Mouse (Mus musculus) cerebellum, postnatal 10 days (tissue): ENCODE results near the gene Clip3.

ENCODE experiments used
- DNase-seq, 2 experiments: peaks; one replicate each; pipeline ENCODE4 v3.0.0; 2021; ENCODE audit warnings: mixed read lengths in 2 of 2

The Clip3 gene

GRCm38 (mm10) chr7:30295103-30295502, 3.6 kb downstream of the Clip3 start:
- DNase-seq: peak; percentile 93 to 95

DNA sequence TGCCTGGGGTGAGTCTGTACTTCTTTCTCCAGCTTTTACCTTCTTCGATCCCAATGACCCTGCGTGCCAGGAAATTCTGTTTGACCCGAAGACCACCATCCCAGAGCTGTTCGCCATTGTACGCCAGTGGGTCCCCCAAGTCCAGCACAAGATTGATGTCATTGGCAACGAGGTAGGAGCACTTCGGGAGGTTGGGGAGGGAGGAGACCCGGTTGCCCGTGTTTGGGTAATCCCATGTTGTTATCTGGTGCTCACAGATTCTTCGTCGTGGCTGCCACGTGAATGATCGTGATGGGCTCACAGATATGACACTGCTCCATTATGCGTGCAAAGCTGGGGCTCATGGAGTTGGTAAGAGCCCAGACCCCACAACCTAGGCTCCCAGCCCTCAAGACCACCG, 5.3 kb downstream of the Clip3 start:
- peak in 1 of 2 experiments; percentile 14 for DNase-seq

- peak in 1 of 2 experiments; percentile 38 for DNase-seq
Observed at GRCm38 (mm10) chr7:30297266-30297665, 5.7 kb downstream of the Clip3 start.

DNA sequence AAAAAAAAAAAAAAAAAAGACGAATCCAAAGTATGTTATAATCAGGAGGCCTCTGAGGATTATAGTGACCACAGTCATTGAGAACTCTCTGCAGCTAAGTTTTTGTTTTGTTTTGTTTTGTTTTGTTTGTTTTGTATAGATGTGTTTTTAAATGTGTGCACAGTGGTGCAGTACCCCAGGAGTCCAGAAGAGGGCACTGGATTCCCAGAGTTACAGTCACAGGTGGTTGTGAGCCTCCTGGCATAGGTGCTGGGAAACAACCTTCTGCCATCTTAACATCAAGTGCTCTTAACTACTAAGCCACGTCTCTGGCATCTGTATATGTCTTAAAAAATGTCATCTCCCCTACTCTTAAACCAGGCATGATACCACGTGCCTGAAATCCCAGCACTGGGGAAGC, 9.4 kb downstream of the Clip3 start:
- DNase-seq: peak; percentile 68 to 81

- DNase-seq: peak in 1 of 2 experiments; percentile 38
Observed at GRCm38 (mm10) chr7:30306083-30306779, 14.7 kb downstream of the Clip3 start.

DNA sequence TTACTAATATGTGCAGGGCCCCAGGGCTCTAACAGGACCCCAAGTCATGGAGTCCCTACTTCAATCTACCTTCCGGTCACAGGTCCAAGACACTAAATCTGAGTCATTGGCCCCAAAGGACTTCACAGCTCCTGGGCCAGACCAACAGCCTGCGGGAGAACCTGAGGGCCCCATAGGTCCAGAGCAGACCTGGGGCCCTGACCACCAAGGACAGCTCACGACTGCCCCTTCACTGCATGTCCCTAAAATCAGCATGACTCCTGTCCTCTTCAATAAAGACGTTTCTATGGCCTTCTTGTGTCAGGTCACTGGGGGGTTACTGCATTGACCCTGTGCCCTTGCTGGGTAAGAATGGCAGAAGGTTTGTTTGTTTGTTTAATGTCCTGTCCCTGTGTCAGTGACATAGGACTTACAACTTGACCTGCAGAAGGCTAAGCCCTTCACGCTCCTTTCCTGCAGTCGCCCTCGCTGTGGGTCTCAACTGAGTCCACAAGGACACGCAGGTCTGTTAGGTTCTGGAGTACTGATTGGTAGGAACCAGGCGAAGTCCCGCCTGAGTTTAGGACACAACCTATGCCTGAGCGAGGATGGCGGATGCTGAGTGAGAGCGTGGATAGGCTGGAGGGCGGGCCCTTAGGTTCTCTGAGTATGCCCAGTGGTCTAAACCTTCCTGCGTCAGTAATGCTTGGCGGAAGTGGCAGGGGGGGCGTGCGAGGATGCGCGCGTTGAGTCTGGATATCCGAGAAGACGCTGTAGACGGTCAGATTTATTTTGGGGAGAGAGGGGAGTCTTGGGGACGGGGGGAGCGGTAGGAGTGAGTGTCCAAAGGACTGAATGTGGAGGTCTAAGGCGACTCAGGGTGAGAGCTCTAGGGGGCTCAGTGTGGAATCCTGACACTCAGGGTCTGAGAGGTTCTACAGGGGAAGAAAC, 16.8 kb downstream of the Clip3 start, which contains the start of gene Alkbh6:
Gene Alkbh6, plus strand, starts transcription at position 642 of the 930 bp plus-strand sequence.
- DNase-seq: peak; percentile 94 to 96

DNA sequence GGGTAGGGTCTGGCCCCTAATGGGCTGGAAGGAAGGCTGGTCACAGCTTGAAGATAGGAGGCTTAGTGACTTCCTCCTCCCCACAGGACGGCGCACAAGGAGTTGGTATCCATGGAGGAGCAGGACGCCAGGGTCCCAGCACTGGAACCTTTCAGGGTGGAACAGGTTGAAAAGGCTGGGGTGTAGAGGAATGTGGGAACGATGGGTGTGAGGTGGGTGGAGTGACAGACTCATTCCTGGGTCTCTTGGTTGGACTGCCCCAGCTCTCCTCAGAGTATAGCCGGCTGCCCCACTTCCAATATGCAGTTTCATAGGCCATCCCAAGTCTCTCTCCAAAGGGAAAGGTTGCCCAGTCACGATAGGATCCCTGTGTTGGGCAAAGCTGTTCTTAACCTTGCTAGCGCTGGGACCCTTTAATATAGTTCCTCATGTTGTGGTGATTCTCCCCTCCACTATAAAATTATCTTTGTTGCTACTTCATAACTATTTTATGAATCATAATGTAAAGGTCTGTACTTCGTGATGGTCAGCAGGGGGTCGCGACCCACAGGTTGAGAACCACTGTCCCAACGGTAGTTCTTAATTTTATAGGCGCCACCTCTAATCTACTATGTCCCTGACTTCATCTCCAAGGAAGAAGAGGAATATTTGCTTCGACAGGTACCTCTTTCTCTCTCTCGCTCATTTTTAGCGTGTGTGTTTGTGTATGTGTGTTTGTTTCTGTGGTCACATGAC, 18.0 kb downstream of the Clip3 start:
- no peak for DNase-seq

- no peak for DNase-seq
Observed at GRCm38 (mm10) chr7:30310136-30310535, 18.6 kb downstream of the Clip3 start.

- peak in 1 of 2 experiments; percentile 41 for DNase-seq
Observed at GRCm38 (mm10) chr7:30313666-30314320, 22.3 kb downstream of the Clip3 start.

DNA sequence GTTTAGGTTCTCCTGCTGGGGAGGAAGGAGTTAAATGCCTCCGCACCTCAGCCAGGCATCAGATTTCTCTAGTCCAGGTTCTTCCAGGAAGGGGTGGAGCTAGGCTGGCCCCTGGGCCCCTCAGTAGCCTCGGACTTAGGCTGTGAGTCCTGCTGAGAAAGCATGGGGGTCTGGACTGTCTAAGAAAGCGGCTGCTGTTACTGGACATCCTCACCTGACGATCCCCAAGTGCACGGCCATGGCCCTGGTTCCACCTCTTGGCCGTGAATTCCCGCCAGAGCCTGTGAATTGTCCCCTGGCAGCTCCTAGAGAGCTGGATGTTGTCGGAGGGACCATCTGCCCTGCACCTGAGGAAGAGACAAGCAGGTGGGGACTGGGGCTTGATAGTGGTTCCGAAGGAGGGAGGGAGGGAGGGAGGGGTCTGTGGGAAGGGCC, 23.2 kb downstream of the Clip3 start, which contains the start of gene Syne4:
Gene Syne4, plus strand, starts transcription at position 87 of the 435 bp plus-strand sequence.
- DNase-seq: peak; percentile 47 to 48

DNA sequence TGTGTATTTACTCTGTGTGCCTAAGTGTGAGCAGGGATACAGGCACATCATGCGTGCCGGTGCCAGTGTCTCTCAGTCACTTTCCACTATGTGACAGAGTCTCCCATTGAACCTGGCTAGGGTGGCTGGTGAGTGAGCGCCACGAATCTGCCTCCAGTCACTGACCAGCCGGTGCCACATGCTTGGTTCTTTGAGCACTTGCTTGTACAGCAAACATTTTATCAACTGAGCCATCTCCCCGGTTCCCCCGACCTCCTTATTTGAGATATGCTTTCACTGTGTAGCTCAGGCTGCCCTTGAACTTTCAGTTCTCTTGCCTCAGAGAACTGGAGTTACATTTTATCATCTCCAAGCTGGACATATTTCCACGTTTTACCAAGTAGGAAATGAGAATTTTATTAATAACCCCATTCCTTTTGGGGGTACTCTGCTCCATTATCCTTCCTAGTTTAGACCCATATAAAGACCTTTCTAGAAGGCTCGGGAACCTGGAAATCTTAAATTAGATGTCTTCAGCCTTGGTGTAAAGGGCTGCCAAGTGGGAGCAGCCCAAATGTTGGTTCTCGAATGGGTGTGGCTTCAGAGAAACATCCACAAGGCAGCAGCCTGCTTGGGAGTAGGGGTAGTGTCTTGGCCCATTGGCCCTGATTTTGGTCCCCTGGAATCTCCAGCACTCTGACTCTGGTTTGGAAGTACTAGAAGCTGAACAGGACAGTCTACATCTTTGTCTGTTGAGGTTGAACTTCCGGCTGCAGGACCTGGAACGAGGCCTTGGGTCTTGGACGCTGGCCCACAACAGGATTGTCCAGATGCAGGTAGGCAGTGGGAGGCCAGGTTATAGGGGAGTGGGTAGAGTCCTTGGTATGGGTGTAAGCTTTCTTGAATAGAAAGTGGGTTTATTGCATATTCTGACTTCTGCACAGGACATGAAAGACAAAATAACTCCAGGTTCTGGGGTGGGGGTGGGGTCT, 24.3 kb downstream of the Clip3 start:
- DNase-seq: peak in 1 of 2 experiments; percentile 32

DNA sequence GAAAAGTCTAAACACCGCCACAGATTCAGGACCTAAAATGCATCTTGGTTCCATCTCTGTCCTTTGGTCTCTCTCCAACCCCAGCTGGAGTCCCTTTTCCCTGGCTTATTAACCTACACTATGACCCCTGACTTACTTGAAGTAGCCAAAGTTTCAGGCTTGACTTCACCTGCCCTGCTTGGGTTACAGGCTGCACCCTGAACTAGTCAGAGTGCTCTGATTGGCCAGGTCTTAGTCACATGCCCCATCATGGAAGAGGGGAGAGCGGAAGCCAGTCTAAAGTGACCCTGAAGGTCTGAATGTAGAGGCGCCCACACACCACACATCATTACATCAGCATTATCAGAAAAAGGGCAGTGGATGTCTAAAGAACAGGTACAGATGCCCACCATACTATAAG, 26.6 kb downstream of the Clip3 start:
- DNase-seq: no peak

DNA sequence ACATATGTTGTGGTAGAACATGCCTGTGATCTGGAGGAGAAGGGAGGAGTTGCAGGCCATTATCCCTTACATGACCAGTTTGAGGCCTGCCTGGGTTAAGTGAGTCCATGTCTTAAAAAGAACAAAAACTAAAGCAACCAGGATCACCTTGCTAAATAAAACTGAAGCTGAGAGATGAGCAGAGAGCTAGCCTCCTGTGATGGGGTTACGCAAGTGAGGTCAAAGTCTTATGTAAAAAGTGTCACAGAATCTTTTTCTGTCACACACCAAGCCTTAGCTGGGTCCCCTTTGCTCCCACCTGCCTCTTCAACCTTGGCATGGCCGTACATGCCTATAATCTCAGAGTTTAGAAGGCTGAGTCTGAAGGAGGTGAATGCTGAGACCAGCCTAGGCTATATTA, 29.4 kb downstream of the Clip3 start:
- DNase-seq: no peak

DNA sequence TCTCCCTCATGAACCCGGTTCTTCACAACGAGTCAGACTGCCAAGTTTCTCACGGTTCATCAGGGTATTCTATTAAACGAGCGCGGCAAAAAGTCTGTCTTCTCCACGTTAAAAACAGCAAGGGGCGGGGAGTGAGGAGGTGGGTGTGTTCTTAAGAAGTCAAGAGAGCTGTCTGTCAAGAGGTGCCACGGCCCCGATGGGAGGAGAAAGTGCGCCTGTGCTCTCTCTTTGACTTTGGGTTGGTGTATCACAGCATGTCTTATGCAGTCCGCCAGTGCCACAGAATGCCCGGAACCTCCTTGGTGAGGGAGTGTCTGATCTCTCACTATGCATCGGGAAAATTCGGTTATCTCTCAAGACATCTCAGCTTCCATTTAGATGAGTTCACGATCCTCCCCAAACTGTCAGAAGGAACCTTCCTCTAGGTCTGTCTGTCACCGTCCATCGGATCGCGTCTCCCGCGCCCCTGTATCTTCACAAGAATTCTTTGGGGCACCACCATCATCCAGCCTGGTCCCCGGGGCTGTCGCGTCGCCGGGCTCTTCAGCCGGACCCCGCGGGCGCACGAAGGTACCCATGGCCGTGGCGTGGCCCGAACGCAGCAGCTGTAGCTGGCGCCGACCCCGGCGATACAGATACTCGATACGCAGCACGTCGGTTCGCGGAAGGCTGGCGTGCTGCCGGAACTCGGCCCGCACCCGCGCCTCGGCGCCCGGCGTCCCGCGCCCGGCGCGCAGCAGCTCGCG, 30.2 kb downstream of the Clip3 start, which contains the start of gene E130208F15Rik:
Gene E130208F15Rik, plus strand, starts transcription at position 202 of the 746 bp plus-strand sequence.
- peak; percentile 75 to 77 for DNase-seq

DNA sequence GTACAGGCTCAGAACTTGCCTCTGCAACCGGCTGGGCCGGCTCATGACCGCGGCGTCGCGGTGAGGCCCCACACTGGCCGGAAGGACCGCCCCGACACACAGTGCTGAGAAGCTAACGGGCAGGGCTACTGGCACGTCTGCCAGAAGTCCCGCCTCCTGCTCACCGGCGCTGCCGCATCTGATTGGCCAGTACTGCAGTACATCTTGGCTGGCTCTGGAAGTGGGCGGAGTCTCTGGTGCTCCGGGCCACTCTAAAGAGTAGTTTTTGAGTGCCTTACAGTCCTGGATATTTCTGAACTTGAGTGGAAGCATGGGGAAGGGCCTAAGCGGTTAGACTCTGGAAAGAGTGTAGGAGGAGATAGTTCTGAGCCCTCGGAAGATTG, 30.7 kb downstream of the Clip3 start:
- DNase-seq: peak; percentile 99

DNA sequence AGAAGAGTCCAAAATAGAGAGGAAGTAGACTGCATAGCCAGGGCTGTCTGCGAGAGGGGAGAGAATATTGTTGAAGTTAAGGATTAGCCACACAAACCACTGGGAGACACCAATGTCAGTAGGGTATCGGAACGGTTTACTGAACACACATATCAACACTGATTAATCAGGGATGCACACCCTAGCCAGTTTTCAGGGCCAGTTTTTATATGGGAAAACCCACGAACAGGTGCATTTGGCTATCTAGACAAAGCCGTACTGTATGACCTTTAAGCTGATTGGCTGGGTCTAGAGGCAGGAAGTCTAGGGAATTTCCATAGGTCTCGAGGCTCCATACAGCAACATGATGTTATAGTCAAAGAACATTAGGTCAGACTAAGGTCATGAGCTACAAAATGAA, 31.3 kb downstream of the Clip3 start:
- DNase-seq: no peak

DNA sequence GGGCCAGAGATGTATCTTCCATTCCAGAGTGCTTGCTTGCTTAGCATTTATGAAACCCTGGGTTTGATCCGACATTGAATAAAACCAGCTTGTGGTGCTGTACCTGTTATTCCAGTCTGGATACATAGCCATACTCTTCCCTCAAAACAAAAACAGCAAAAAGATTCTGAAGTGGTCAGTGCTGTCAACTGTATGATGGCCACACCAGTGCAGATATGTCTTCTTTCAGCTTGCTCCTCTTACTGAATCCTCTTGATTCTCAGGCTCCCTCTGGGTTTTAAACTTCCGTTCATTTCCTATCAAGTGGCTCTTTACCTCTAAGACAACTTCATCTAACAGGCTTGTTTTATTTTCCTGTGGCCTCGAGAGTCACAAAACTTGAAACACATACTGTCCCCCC, 32.3 kb downstream of the Clip3 start, which contains the start of gene Sdhaf1:
Gene Sdhaf1, minus strand, starts transcription at position 101 of the 400 bp plus-strand sequence.
- no peak for DNase-seq

- no peak for DNase-seq
Observed at GRCm38 (mm10) chr7:30324300-30324944, 32.9 kb downstream of the Clip3 start.

- peak; percentile 68 to 79 for DNase-seq
Observed at GRCm38 (mm10) chr7:30325364-30325763, 33.8 kb downstream of the Clip3 start.

DNA sequence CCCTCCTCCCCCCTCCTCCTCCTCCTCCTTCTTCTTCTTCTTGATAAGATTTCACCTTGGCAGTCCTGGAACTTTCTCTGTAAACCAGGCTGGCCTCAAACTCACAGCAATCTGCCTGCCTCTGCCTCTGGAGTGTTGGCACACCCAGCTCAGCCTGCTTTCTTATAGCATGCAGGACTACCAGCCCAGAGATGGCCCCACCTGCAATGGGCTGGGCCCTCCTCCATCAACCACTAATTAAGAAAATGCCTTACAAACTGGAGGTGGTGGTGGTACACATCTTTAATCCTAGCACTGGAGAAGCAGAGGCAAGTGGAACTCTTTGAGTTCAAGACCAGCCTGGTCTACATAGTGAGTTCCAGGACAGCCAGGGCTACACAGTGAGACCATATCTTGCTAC, 34.9 kb downstream of the Clip3 start:
- DNase-seq: no peak
